Mouse (Mus musculus): ENCODE data around the gene Dip2c. TPM values are rescaled to one million over a fixed set of nuclear protein-coding genes. Genes with fewer than 3 reads are reported as not detected.

The Dip2c gene
- polyA plus RNA-seq, 1 experiment from 2014 or later, result 22.1 TPM

DNA sequence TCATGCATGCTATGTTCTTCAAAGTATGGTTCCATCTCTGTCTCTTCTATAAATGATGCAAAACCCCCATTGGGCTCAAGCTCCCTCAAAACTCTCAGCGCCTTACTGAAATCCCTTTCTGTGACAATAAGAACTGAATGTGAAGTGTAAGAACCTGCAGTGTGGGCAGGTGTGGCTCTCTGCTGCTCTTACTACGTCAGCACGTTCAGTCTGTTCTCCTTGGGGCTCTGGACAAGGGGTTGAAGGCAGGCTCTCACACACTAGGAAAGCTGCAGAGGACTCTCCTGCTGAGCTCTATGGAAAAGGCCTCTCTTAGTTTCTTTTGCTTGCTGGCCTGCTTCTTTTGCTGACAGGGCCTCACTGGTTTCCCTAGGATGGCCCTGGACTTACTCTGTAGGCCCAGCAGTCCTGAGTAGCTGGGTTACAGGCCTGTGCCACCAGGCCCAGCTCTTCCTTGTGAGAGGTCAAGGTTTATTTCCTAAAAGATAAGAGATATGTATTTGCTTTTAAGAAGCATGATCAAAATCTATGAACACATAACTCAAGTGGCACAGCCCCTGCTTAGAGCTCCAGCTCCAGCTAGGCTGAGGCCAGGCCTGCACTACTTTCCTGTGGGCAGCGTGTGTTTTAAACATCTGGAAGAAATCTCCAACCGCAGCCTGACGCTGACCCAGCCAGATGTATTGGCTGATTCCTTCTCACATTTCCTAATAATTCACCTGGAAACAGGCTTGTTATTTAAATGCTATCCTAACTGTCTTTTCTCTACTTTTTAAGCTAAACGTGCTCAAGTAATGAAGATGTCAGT is 432.3 kb downstream of the Dip2c start:
- Histone ChIP-seq H3K9ac (replicated peaks; ENCODE audit: low read length) (no peak overlapping the region), H3K4me1 (ENCODE audit: control insufficient read depth, insufficient read depth, low read length) (no peaks in the 10 kb centered on the region), H3K4me2 (ENCODE audit: low read length) (no peak overlapping the region), H3K36me3 (ENCODE audit: control insufficient read depth, insufficient read depth, low read length) (peaks cover 7% of the 10 kb centered on the region; the same call in 1 of the 2 replicates), H3K4me3 (replicated peaks; ENCODE audit: low read depth, low read length) (no peak overlapping the region), H3K27me3 (ENCODE audit: control insufficient read depth, insufficient read depth, low read length) (no peaks in the 10 kb centered on the region), H3K27ac (replicated peaks; ENCODE audit: low read depth, low read length) (no peak overlapping the region), H3K9me3 (ENCODE audit: control insufficient read depth, low read length) (no peaks in the 10 kb centered on the region)
- DNase-seq, result no peak
- no peak for ATAC-seq (ENCODE audit: low FRiP score, low TSS enrichment)
- WGBS, result 92% methylated on average over 7 of the region's 7 CpGs

DNA sequence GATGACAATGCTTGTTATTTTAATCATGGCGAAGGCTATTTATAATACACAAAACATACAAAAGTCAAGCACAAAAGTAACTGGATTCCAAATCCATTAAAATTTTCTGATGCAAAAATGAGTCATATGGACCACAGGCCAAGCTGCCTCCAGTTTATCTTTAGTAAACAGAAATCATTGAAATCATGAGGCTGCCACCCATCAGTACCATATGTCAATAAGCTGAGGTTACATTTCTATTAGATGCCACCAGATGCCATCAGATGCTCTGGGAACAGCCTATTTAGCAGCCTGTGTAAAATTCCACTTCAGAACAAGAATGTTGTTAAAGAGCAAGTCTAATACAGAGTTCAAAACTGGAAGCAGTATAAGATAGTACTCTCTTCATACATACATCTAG is 436.1 kb downstream of the Dip2c start:
- WGBS, result 100% methylated on average over 1 of the region's 1 CpGs
- Histone ChIP-seq H3K4me3 (replicated peaks; ENCODE audit: low read depth, low read length) (no peak overlapping the region), H3K4me1 (ENCODE audit: control insufficient read depth, insufficient read depth, low read length) (no peaks in the 10 kb centered on the region), H3K4me2 (ENCODE audit: low read length) (no peak overlapping the region), H3K27me3 (ENCODE audit: control insufficient read depth, insufficient read depth, low read length) (no peaks in the 10 kb centered on the region), H3K36me3 (ENCODE audit: control insufficient read depth, insufficient read depth, low read length) (peaks cover 22% of the 10 kb centered on the region), H3K27ac (replicated peaks; ENCODE audit: low read depth, low read length) (no peak overlapping the region), H3K9me3 (ENCODE audit: control insufficient read depth, low read length) (no peaks in the 10 kb centered on the region), H3K9ac (replicated peaks; ENCODE audit: low read length) (no peak overlapping the region)
- no peak for DNase-seq
- no peak for ATAC-seq (ENCODE audit: low FRiP score, low TSS enrichment)

DNA sequence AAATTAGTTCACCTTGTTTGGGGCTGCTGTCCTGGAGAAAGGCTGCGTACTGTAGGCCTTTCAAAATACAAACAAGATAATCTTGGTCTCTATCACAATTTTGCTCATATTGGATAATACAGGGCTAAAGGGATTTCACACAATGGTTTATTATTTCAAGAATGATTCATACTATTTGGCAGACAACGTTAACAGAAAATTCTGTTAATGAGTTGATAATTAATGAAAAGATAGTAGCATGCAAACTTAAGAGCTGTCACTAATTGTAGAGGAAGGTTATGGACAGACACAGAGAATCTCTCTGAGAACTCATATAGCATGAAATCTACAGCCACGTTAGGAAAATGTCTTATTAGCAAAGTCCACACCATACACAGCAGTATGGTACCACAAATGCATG is 436.6 kb downstream of the Dip2c start:
- H3K9me3 ChIP-seq (ENCODE audit: control insufficient read depth, low read length), result no peaks in the 10 kb centered on the region
- ATAC-seq (ENCODE audit: low FRiP score, low TSS enrichment) (no peak), DNase-seq (no peak)
- no peak overlapping the region for H3K4me2 ChIP-seq (ENCODE audit: low read length)
- H3K27ac ChIP-seq (replicated peaks; ENCODE audit: low read depth, low read length), result no peak overlapping the region
- H3K27me3 ChIP-seq (ENCODE audit: control insufficient read depth, insufficient read depth, low read length), result no peaks in the 10 kb centered on the region
- 92% methylated on average over 3 of the region's 3 CpGs for WGBS
- no peak overlapping the region for H3K4me3 ChIP-seq (replicated peaks; ENCODE audit: low read depth, low read length)
- no peak overlapping the region for H3K9ac ChIP-seq (replicated peaks; ENCODE audit: low read length)
- no peaks in the 10 kb centered on the region for H3K4me1 ChIP-seq (ENCODE audit: control insufficient read depth, insufficient read depth, low read length)
- H3K36me3 ChIP-seq (ENCODE audit: control insufficient read depth, insufficient read depth, low read length), result peaks cover 22% of the 10 kb centered on the region

DNA sequence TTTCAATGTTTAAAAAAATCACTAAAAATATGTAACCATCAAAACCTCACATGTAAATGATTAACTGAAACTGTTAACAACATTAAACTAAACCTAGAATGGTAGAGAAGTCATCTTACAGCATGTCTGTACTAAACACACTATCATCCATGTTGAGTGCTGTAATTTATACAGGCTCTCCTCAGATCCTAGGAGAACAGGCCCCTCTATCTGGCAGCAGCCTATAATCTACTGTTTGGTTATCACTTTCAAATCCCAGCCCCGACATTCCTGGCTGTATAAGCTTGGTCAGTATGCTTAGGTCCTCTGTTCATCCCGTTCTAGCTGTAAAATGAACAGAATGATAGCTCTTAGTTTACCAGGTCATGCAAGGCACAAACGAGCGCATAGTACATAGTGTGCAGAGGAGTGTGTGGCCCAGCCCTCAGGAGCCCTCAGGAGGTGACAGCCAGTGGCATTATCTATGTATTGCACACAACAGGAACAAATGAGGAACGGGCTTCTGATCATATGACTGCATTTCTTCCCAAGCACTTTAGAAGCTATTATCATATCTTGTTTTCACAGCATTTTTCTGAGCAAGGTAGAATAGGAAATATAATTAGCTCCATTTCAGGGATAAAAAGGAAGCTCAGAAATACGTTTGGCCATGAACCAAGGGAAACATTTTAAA is 437.3 kb downstream of the Dip2c start:
- 74% methylated on average over 6 of the region's 6 CpGs for WGBS
- no peaks in the 10 kb centered on the region for H3K4me1 ChIP-seq (ENCODE audit: control insufficient read depth, insufficient read depth, low read length)
- peaks cover 17% of the 10 kb centered on the region for H3K36me3 ChIP-seq (ENCODE audit: control insufficient read depth, insufficient read depth, low read length)
- DNase-seq (no peak), ATAC-seq (ENCODE audit: low FRiP score, low TSS enrichment) (no peak)
- H3K9me3 ChIP-seq (ENCODE audit: control insufficient read depth, low read length), result no peaks in the 10 kb centered on the region
- H3K9ac ChIP-seq (replicated peaks; ENCODE audit: low read length), result no peak overlapping the region
- H3K4me3 ChIP-seq (replicated peaks; ENCODE audit: low read depth, low read length), result no peak overlapping the region
- no peak overlapping the region for H3K4me2 ChIP-seq (ENCODE audit: low read length)
- H3K27ac ChIP-seq (replicated peaks; ENCODE audit: low read depth, low read length), result no peak overlapping the region
- no peaks in the 10 kb centered on the region for H3K27me3 ChIP-seq (ENCODE audit: control insufficient read depth, insufficient read depth, low read length)

DNA sequence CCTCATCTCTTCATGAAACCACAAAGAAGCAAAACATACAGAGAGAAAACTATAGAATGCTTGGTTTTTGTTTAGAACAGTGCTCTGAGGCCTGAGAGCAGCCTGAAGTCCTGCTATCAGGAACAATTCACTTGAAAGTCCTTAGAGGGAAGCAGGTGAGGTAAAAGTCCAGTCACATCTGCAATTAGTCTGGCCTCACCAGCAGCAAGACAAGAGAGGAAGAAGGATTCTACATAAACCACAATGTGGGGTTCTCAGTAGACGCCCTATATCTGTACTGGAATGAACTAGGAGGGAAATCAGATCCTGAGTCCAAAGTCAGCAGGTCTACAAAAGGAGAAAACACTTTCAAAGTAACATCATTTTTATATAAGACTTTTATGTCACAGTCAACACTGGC is 438.9 kb downstream of the Dip2c start:
- H3K4me3 ChIP-seq (replicated peaks; ENCODE audit: low read depth, low read length), result no peak overlapping the region
- peaks cover 18% of the 10 kb centered on the region for H3K36me3 ChIP-seq (ENCODE audit: control insufficient read depth, insufficient read depth, low read length)
- H3K27me3 ChIP-seq (ENCODE audit: control insufficient read depth, insufficient read depth, low read length), result no peaks in the 10 kb centered on the region
- no peaks in the 10 kb centered on the region for H3K9me3 ChIP-seq (ENCODE audit: control insufficient read depth, low read length)
- H3K4me2 ChIP-seq (ENCODE audit: low read length), result no peak overlapping the region
- no peaks in the 10 kb centered on the region for H3K4me1 ChIP-seq (ENCODE audit: control insufficient read depth, insufficient read depth, low read length)
- ATAC-seq (ENCODE audit: low FRiP score, low TSS enrichment) (no peak), DNase-seq (no peak)
- no peak overlapping the region for H3K9ac ChIP-seq (replicated peaks; ENCODE audit: low read length)
- 97% methylated on average over 1 of the region's 1 CpGs for WGBS
- H3K27ac ChIP-seq (replicated peaks; ENCODE audit: low read depth, low read length), result no peak overlapping the region

Other genes with a start within 250 kb of the Dip2c start
- gene Larp4b, start 182.6 kb upstream of the Dip2c start, polyA plus RNA-seq (2014; fragmentation: Nextera tagmentation; extraction: Ambion mirVana), result 45.6 and 51.6 TPM in 2 replicates

Measured in midbrain, embryonic 14.5 days (tissue).